Mouse (Mus musculus) MN1 (cell line): Measurements from ENCODE around the gene Ahcyl1.
"Not testable (repeated sequence)": the region's sequence is repeated elsewhere in the genome, so short reads cannot be mapped to it uniquely, and the experiment has no call there.

Experiments
- DNase-seq: peaks from one replicate; pipeline ENCODE4 v3.0.0-alpha.2; 2016; ENCODE audit warnings: low spot score

The Ahcyl1 gene

GRCm38 (mm10) chr3:107695948-107696881 lies at the start of gene Ahcyl1:
Gene Ahcyl1, minus strand, starts transcription at chr3:107696560.
- peak; percentile 96 for DNase-seq

- no peak for DNase-seq
These were observed 49.7 kb upstream of the Ahcyl1 start for GRCm38 (mm10) chr3:107746026-107746425.

GRCm38 (mm10) chr3:107743650-107744049 lies 47.3 kb upstream of the Ahcyl1 start:
- DNase-seq: no peak

- no peak for DNase-seq
These were observed 46.7 kb upstream of the Ahcyl1 start for GRCm38 (mm10) chr3:107743107-107743506.

- DNase-seq: no peak
These were observed 45.8 kb upstream of the Ahcyl1 start for GRCm38 (mm10) chr3:107742071-107742710.

- DNase-seq: no peak
These were observed 45.0 kb upstream of the Ahcyl1 start for GRCm38 (mm10) chr3:107741387-107741786.

GRCm38 (mm10) chr3:107740578-107741207 lies 44.3 kb upstream of the Ahcyl1 start:
- peak; percentile 86 for DNase-seq

GRCm38 (mm10) chr3:107739966-107740365 lies 43.6 kb upstream of the Ahcyl1 start:
- no peak for DNase-seq

GRCm38 (mm10) chr3:107739456-107739855 lies 43.1 kb upstream of the Ahcyl1 start:
- no peak for DNase-seq

- no peak for DNase-seq
These were observed 42.3 kb upstream of the Ahcyl1 start for GRCm38 (mm10) chr3:107738620-107739019.

- DNase-seq: no peak
These were observed 41.3 kb upstream of the Ahcyl1 start for GRCm38 (mm10) chr3:107737609-107738190.

GRCm38 (mm10) chr3:107735620-107736019 lies 39.3 kb upstream of the Ahcyl1 start:
- DNase-seq: not testable (repeated sequence)

- no peak for DNase-seq
These were observed 37.0 kb upstream of the Ahcyl1 start for GRCm38 (mm10) chr3:107733329-107733728.

GRCm38 (mm10) chr3:107730236-107730635 lies 33.9 kb upstream of the Ahcyl1 start:
- no peak for DNase-seq

- DNase-seq: no peak
These were observed 32.1 kb upstream of the Ahcyl1 start for GRCm38 (mm10) chr3:107728509-107728908.

GRCm38 (mm10) chr3:107715971-107716370 lies 19.6 kb upstream of the Ahcyl1 start:
- DNase-seq: no peak

GRCm38 (mm10) chr3:107714276-107714933 lies 18.0 kb upstream of the Ahcyl1 start:
- DNase-seq: no peak

GRCm38 (mm10) chr3:107712081-107712480 lies 15.7 kb upstream of the Ahcyl1 start:
- no peak for DNase-seq

- DNase-seq: no peak
These were observed 12.8 kb upstream of the Ahcyl1 start for GRCm38 (mm10) chr3:107709156-107709555.

- DNase-seq: peak; percentile 57
These were observed 10.9 kb upstream of the Ahcyl1 start for GRCm38 (mm10) chr3:107707239-107707638.

- DNase-seq: no peak
These were observed 9.8 kb upstream of the Ahcyl1 start for GRCm38 (mm10) chr3:107706164-107706563.

- DNase-seq: no peak
These were observed 8.0 kb upstream of the Ahcyl1 start for GRCm38 (mm10) chr3:107704371-107704705.
